Mouse (Mus musculus) kidney, postnatal 0 days (tissue): ENCODE measurements around the gene Olfr624. TPM values are rescaled to one million over a fixed set of nuclear protein-coding genes. Genes with fewer than 3 reads are reported as not detected.

Experiments used
- ATAC-seq: fragments of 200-750 bp; cut with Nextera tagmentation; replicated peaks from 2 replicates; pipeline ENCODE4 v1.8.0; 2017; ENCODE audit warnings: low read depth, moderate number of reproducible peaks, moderate TSS enrichment, moderate library complexity; ENCODE audit not compliant: low FRiP score
- DNase-seq: peaks from one replicate; pipeline ENCODE4 v3.0.0-alpha.2; 2016; ENCODE audit warnings: low spot score
- H3K27ac ChIP-seq: fragments of 300-500 bp; sonication (generic); 2 replicates; pipeline ENCODE4 v1.5.1; 2014; ENCODE audit warnings: mild to moderate bottlenecking
- H3K27me3 ChIP-seq: fragments of 300-500 bp; sonication (generic); 2 replicates; pipeline ENCODE4 v1.6.1; 2014; ENCODE audit warnings: low read length, mixed read lengths; ENCODE audit not compliant: insufficient read depth
- H3K36me3 ChIP-seq: fragments of 300-500 bp; sonication (generic); 2 replicates; pipeline ENCODE4 v1.6.1; 2014; ENCODE audit warnings: low read length, mixed read lengths; ENCODE audit not compliant: insufficient read depth
- H3K4me1 ChIP-seq: fragments of 300-500 bp; sonication (generic); replicated peaks from 2 replicates; pipeline ENCODE4 v1.6.1; 2014; ENCODE audit warnings: antibody characterized with exemption, low read length, mixed read lengths; ENCODE audit not compliant: insufficient read depth
- H3K4me2 ChIP-seq: fragments of 300-500 bp; sonication (generic); 2 replicates; pipeline ENCODE4 v1.6.1; 2014; ENCODE audit warnings: mild to moderate bottlenecking, low read length, moderate library complexity, mixed read lengths
- H3K4me3 ChIP-seq: fragments of 300-500 bp; sonication (generic); replicated peaks from 2 replicates; pipeline ENCODE4 v1.5.1; 2014; ENCODE audit warnings: low read depth, low read length
- H3K9ac ChIP-seq: fragments of 300-500 bp; sonication (generic); 2 replicates; pipeline ENCODE4 v1.6.1; 2014; ENCODE audit warnings: low read depth, low read length
- H3K9me3 ChIP-seq: fragments of 300-500 bp; sonication (generic); replicated peaks from 2 replicates; pipeline ENCODE4 v1.6.1; 2016; ENCODE audit warnings: low read length, inconsistent platforms, mixed read lengths
- CTCF ChIP-seq: IDR thresholded peaks from 2 replicates; pipeline ENCODE4 v1.5.1; 2016; ENCODE audit warnings: antibody characterized with exemption, low read depth, mild to moderate bottlenecking, moderate library complexity
- WGBS: fragments of 180-500 bp; shearing (Covaris S2); extraction: QIAGEN DNeasy Blood & Tissue Kit; methylation state at CpG from one replicate; pipeline ENCODE4 v1.1.7; 2014; 5-methylcytosine and 5-hydroxymethylcytosine counted together
- polyA plus RNA-seq: library from polyadenylated mRNA; unstranded; fragments of >200 nt; fragmentation: Nextera tagmentation; extraction: Ambion mirVana; gene quantifications from 2 replicates; pipeline ENCODE4 v1.2.1, GENCODE M21; 2015

Gene Olfr624
- polyA plus RNA-seq, 1 experiment from 2014 or later, result 0.01 TPM

DNA sequence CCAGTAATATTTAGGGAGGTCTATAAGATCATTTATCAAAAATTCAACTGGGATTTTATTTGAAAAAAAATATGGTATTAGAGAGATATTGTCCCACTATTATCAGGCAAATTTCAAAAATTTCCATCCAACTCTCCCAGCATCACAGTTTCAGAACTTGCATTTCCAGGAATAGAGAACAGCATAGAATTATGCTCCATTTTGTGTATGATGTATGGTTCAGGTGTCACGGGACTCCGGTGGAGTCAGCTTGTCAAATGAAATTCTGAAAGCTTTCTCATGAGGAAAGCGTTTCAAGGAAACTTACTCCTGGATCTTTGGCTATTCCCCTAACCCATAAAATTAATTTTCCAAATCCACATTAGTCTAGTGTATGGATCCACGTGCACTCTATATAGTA, 26.9 kb downstream of the Olfr624 start:
- Histone ChIP-seq H3K36me3 (no peaks in the 10 kb centered on the region), H3K4me2 (no peak overlapping the region), H3K27ac (no peak overlapping the region), H3K9ac (no peak overlapping the region), H3K9me3 (no peaks in the 10 kb centered on the region), H3K4me1 (no peaks in the 10 kb centered on the region), H3K27me3 (no peaks in the 10 kb centered on the region), H3K4me3 (no peak overlapping the region)
- DNase-seq, result no peak
- no peak for ATAC-seq
- no peak for TF ChIP-seq CTCF
- WGBS, result 71% methylated on average over 4 of the region's 4 CpGs

- Histone ChIP-seq H3K4me1 (no peaks in the 10 kb centered on the region), H3K4me3 (no peak within 1 kb of the TSS), H3K27ac (no peak within 1 kb of the TSS), H3K36me3 (no peaks in the 10 kb centered on the region), H3K9ac (no peak within 1 kb of the TSS), H3K4me2 (no peak within 1 kb of the TSS), H3K9me3 (no peaks in the 10 kb centered on the region), H3K27me3 (no peaks in the 10 kb centered on the region)
- ATAC-seq, result no peak
- no peak for DNase-seq
- 90% methylated on average over 1 of the region's 1 CpGs for WGBS
- TF ChIP-seq CTCF, result no peak
These were observed 28.4 kb downstream of the Olfr624 start, which contains the start of gene Olfr622 for GRCm38 (mm10) chr7:103642602-103643001. TSS of gene Olfr622 (minus strand) at chr7:103642702.

DNA sequence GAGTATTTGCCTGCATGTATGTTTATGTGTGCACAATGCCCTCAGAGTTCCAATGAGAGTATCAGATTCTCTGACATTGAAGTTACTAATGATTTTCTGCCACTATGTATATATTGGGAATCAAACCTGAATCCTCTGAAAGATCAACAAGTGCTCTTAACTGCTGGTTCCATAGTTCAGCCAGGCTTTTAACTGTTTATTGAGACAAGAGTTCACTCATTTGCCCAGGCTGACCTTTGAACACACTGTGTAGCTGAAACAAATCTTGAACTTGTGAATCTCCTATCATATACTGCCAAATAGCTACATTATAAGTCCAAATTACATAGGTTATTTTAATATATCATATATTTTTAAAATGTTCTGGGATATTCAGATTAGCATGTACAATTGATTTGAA, 34.2 kb downstream of the Olfr624 start:
- Histone ChIP-seq H3K36me3 (no peaks in the 10 kb centered on the region), H3K4me1 (no peaks in the 10 kb centered on the region), H3K9ac (no peak overlapping the region), H3K27ac (no peak overlapping the region), H3K4me2 (no peak overlapping the region), H3K4me3 (no peak overlapping the region), H3K27me3 (no peaks in the 10 kb centered on the region), H3K9me3 (no peaks in the 10 kb centered on the region)
- no peak for TF ChIP-seq CTCF
- no peak for ATAC-seq
- no peak for DNase-seq

Other genes starting within 250 kb of the Olfr624 start
- gene Olfr605, start 225.8 kb downstream of the Olfr624 start, polyA plus RNA-seq, result not detected in 2 replicates
- not detected in 2 replicates for gene Olfr606, start 222.1 kb downstream of the Olfr624 start, polyA plus RNA-seq
- gene Olfr607, start 207.0 kb downstream of the Olfr624 start, polyA plus RNA-seq, result not detected in 2 replicates
- not detected in 2 replicates for gene Olfr608, start 201.3 kb downstream of the Olfr624 start, polyA plus RNA-seq
- gene Olfr609, start 173.1 kb downstream of the Olfr624 start, polyA plus RNA-seq, result not detected in 2 replicates
- not detected in 2 replicates for gene Olfr610, start 159.1 kb downstream of the Olfr624 start, polyA plus RNA-seq
- not detected in 2 replicates for gene Olfr611, start 150.3 kb downstream of the Olfr624 start, polyA plus RNA-seq
- gene Olfr612, start 128.5 kb downstream of the Olfr624 start, polyA plus RNA-seq, result not detected in 2 replicates
- not detected in 2 replicates for gene Olfr613, start 123.1 kb downstream of the Olfr624 start, polyA plus RNA-seq
- gene Olfr615, start 115.1 kb downstream of the Olfr624 start, polyA plus RNA-seq, result not detected in 2 replicates
- not detected in 2 replicates for gene Olfr616, start 102.0 kb downstream of the Olfr624 start, polyA plus RNA-seq
- not detected in 2 replicates for gene Olfr617, start 98.1 kb downstream of the Olfr624 start, polyA plus RNA-seq
- not detected in 2 replicates for gene Olfr618, start 81.1 kb downstream of the Olfr624 start, polyA plus RNA-seq
- not detected in 2 replicates for gene Olfr619, start 70.6 kb downstream of the Olfr624 start, polyA plus RNA-seq
- gene Olfr620, start 58.7 kb downstream of the Olfr624 start, polyA plus RNA-seq, result not detected in 2 replicates
- not detected in 2 replicates for gene Olfr622, start 28.5 kb downstream of the Olfr624 start, polyA plus RNA-seq
- not detected in 2 replicates for gene Olfr623, start 7.5 kb downstream of the Olfr624 start, polyA plus RNA-seq
- gene Olfr625-ps1, start 11.5 kb upstream of the Olfr624 start, polyA plus RNA-seq, result not detected in 2 replicates
- gene Olfr243, start 43.5 kb upstream of the Olfr624 start, polyA plus RNA-seq, result not detected in 2 replicates
- not detected in 2 replicates for gene Olfr628, start 59.2 kb upstream of the Olfr624 start, polyA plus RNA-seq
- not detected in 2 replicates for gene Olfr629, start 73.8 kb upstream of the Olfr624 start, polyA plus RNA-seq
- gene Olfr630, start 86.1 kb upstream of the Olfr624 start, polyA plus RNA-seq, result not detected in 2 replicates
- not detected in 2 replicates for gene Olfr69, start 100.4 kb upstream of the Olfr624 start, polyA plus RNA-seq
- not detected in 2 replicates for gene Olfr68, start 108.5 kb upstream of the Olfr624 start, polyA plus RNA-seq
- not detected in 2 replicates for gene Olfr67, start 120.6 kb upstream of the Olfr624 start, polyA plus RNA-seq
- gene Hbb-bt, start 142.8 kb upstream of the Olfr624 start, polyA plus RNA-seq, result 402 and 408 TPM in 2 replicates
- 1,726 and 1,799 TPM in 2 replicates for gene Hbb-bs, start 156.9 kb upstream of the Olfr624 start, polyA plus RNA-seq
- gene Hbb-bh2, start 169.3 kb upstream of the Olfr624 start, polyA plus RNA-seq, result not detected in 2 replicates
- not detected in 2 replicates for gene Hbb-bh1, start 172.0 kb upstream of the Olfr624 start, polyA plus RNA-seq
- 0.38 and 0.54 TPM in 2 replicates for gene Hbb-y, start 182.0 kb upstream of the Olfr624 start, polyA plus RNA-seq
- gene Olfr66, start 215.1 kb upstream of the Olfr624 start, polyA plus RNA-seq, result not detected in 2 replicates
- not detected in 2 replicates for gene Olfr64, start 223.3 kb upstream of the Olfr624 start, polyA plus RNA-seq
- gene Olfr65, start 232.3 kb upstream of the Olfr624 start, polyA plus RNA-seq, result not detected in 2 replicates